Mouse (Mus musculus) retina, adult 2 months (tissue): ENCODE measurements around the gene Myh6.

Source experiments
- DNase-seq: peaks from one replicate; pipeline ENCODE4 v3.0.0-alpha.2; 2012; ENCODE audit warnings: low read depth, low spot score

Gene Myh6

GRCm38 (mm10) chr14:54892200-54892599, 74.5 kb downstream of the Myh6 start, which contains the start of gene Pabpn1:
Gene Pabpn1 (plus strand): TSS chr14:54892500.
- DNase-seq: no peak
